Mouse (Mus musculus) limb, embryonic 13.5 days (tissue): Measurements from ENCODE around the gene Cmtm4. TPM values are rescaled to one million over a fixed set of nuclear protein-coding genes. Genes with fewer than 3 reads are reported as not detected.
"Not testable (repeated sequence)": the region's sequence is repeated elsewhere in the genome, so short reads cannot be mapped to it uniquely, and the experiment has no call there.

Source experiments
- ATAC-seq: fragments of 200-750 bp; cut with Nextera tagmentation; 2 replicates; pipeline ENCODE4 v1.8.0; 2017; ENCODE audit warnings: low read depth, moderate number of reproducible peaks, moderate TSS enrichment; ENCODE audit not compliant: low FRiP score
- H3K27ac ChIP-seq: fragments of 300-500 bp; sonication (generic); 2 replicates; pipeline ENCODE4 v1.5.1; 2015; ENCODE audit warnings: inconsistent platforms, mild to moderate bottlenecking, moderate library complexity
- H3K27me3 ChIP-seq: fragments of 300-500 bp; sonication (generic); 2 replicates; pipeline ENCODE4 v1.6.1; 2015; ENCODE audit warnings: mild to moderate bottlenecking, inconsistent platforms
- H3K36me3 ChIP-seq: fragments of 300-500 bp; sonication (generic); 2 replicates; pipeline ENCODE4 v1.6.1; 2015; ENCODE audit warnings: inconsistent platforms, mild to moderate bottlenecking, moderate library complexity
- H3K4me1 ChIP-seq: fragments of 300-500 bp; sonication (generic); 2 replicates; pipeline ENCODE4 v1.6.1; 2015; ENCODE audit warnings: inconsistent platforms
- H3K4me2 ChIP-seq: fragments of 300-500 bp; sonication (generic); replicated peaks from 2 replicates; pipeline ENCODE4 v1.6.1; 2015; ENCODE audit warnings: inconsistent platforms, mild to moderate bottlenecking, moderate library complexity
- H3K4me3 ChIP-seq: fragments of 300-500 bp; sonication (generic); 2 replicates; pipeline ENCODE4 v1.5.1; 2015; ENCODE audit warnings: moderate library complexity, mild to moderate bottlenecking, inconsistent platforms
- H3K9ac ChIP-seq: fragments of 300-500 bp; sonication (generic); 2 replicates; pipeline ENCODE4 v1.6.1; 2015; ENCODE audit warnings: mild to moderate bottlenecking, inconsistent platforms
- H3K9me3 ChIP-seq: fragments of 300-500 bp; sonication (generic); 2 replicates; pipeline ENCODE4 v1.6.1; 2016; ENCODE audit warnings: inconsistent platforms
- WGBS: fragments of 180-500 bp; shearing (Covaris S2); methylation state at CpG from one replicate; pipeline ENCODE4 v1.1.7; 2015; 5-methylcytosine and 5-hydroxymethylcytosine counted together
- polyA plus RNA-seq: library from polyadenylated mRNA; unstranded; fragments of >200 nt; fragmentation: Nextera tagmentation; extraction: Ambion mirVana; gene quantifications from 2 replicates; pipeline ENCODE4 v1.2.1, GENCODE M21; 2015

Gene Cmtm4
- polyA plus RNA-seq, 1 experiment from 2014 or later: 3.0 TPM

GRCm38 (mm10) chr8:104321930-104322329, 73.7 kb downstream of the Cmtm4 start, which contains the start of gene Cmtm2b:
TSS of gene Cmtm2b (plus strand) at chr8:104322230.
- not testable (repeated sequence) for ATAC-seq, H3K9me3 ChIP-seq, H3K4me3 ChIP-seq, H3K9ac ChIP-seq, H3K4me1 ChIP-seq, H3K4me2 ChIP-seq, H3K27me3 ChIP-seq, H3K36me3 ChIP-seq, H3K27ac ChIP-seq
- WGBS: 88% methylated on average over 12 of the region's 12 CpGs

GRCm38 (mm10) chr8:104321267-104321666, 74.3 kb downstream of the Cmtm4 start, which contains the start of gene Gm11020:
TSS of gene Gm11020 (plus strand) at chr8:104321567.
- H3K9me3 ChIP-seq, H3K4me2 ChIP-seq, H3K9ac ChIP-seq, H3K27me3 ChIP-seq, H3K4me1 ChIP-seq, ATAC-seq, H3K27ac ChIP-seq, H3K36me3 ChIP-seq, H3K4me3 ChIP-seq: not testable (repeated sequence)
- 86% methylated on average over 11 of the region's 11 CpGs for WGBS

GRCm38 (mm10) chr8:104313311-104313710, 82.3 kb downstream of the Cmtm4 start:
- Histone ChIP-seq H3K4me3 (no peak overlapping the region), H3K9me3 (no peaks in the 10 kb centered on the region), H3K27ac (no peak overlapping the region), H3K9ac (no peak overlapping the region), H3K4me1 (no peaks in the 10 kb centered on the region), H3K27me3 (no peaks in the 10 kb centered on the region), H3K36me3 (no peaks in the 10 kb centered on the region), H3K4me2 (no peak overlapping the region)
- no peak for ATAC-seq
- 65% methylated on average over 4 of the region's 4 CpGs for WGBS

GRCm38 (mm10) chr8:104312023-104312422, 83.6 kb downstream of the Cmtm4 start:
- not testable (repeated sequence) for H3K4me1 ChIP-seq, H3K4me2 ChIP-seq, H3K9me3 ChIP-seq, H3K4me3 ChIP-seq, H3K36me3 ChIP-seq, ATAC-seq, H3K27ac ChIP-seq, H3K9ac ChIP-seq, H3K27me3 ChIP-seq
- 95% methylated on average over 3 of the region's 3 CpGs for WGBS

GRCm38 (mm10) chr8:104309441-104310155, 86.0 kb downstream of the Cmtm4 start, which contains the start of the genes Gm45711 and Cmtm1:
TSS of gene Gm45711 (minus strand) at chr8:104310081.
TSS of gene Cmtm1 (minus strand) at chr8:104310145.
- not testable (repeated sequence) for ATAC-seq, H3K27ac ChIP-seq, H3K4me3 ChIP-seq, H3K27me3 ChIP-seq, H3K9me3 ChIP-seq, H3K4me2 ChIP-seq, H3K9ac ChIP-seq, H3K36me3 ChIP-seq, H3K4me1 ChIP-seq
- 87% methylated on average over 36 of the region's 36 CpGs for WGBS

- not testable (repeated sequence) for H3K9ac ChIP-seq, H3K4me1 ChIP-seq, H3K4me3 ChIP-seq, H3K4me2 ChIP-seq, H3K27me3 ChIP-seq, H3K27ac ChIP-seq, H3K9me3 ChIP-seq, ATAC-seq, H3K36me3 ChIP-seq
- 51% methylated on average over 6 of the region's 6 CpGs for WGBS
Observed at GRCm38 (mm10) chr8:104308341-104308740, 87.3 kb downstream of the Cmtm4 start.

- WGBS: 86% methylated on average over 11 of the region's 11 CpGs
- ATAC-seq: no peak
- H3K27ac ChIP-seq: no peak overlapping the region
Observed at GRCm38 (mm10) chr8:104304962-104305361, 90.6 kb downstream of the Cmtm4 start.

GRCm38 (mm10) chr8:104302536-104302935, 93.1 kb downstream of the Cmtm4 start:
- not testable (repeated sequence) for H3K4me2 ChIP-seq, H3K4me3 ChIP-seq, H3K4me1 ChIP-seq, H3K27me3 ChIP-seq, H3K9ac ChIP-seq, H3K36me3 ChIP-seq, H3K27ac ChIP-seq, ATAC-seq, H3K9me3 ChIP-seq
- 93% methylated on average over 4 of the region's 4 CpGs for WGBS

More at GRCm38 (mm10) chr8:104304962-104305361, 90.6 kb downstream of the Cmtm4 start:
- Histone ChIP-seq H3K27me3 (no peaks in the 10 kb centered on the region), H3K36me3 (no peaks in the 10 kb centered on the region), H3K4me3 (no peak overlapping the region), H3K9me3 (no peaks in the 10 kb centered on the region), H3K4me2 (no peak overlapping the region), H3K4me1 (no peaks in the 10 kb centered on the region), H3K9ac (no peak overlapping the region)

GRCm38 (mm10) chr8:104301577-104301976, 94.0 kb downstream of the Cmtm4 start:
- not testable (repeated sequence) for H3K9ac ChIP-seq, H3K36me3 ChIP-seq, H3K4me2 ChIP-seq, H3K27ac ChIP-seq, H3K9me3 ChIP-seq, H3K4me3 ChIP-seq, ATAC-seq, H3K4me1 ChIP-seq, H3K27me3 ChIP-seq
- 25% methylated on average over 3 of the region's 3 CpGs for WGBS

Other genes starting within 250 kb of the Cmtm4 start
- 0.95 and 1.1 TPM in 2 replicates for gene Bean1, start 225.4 kb downstream of the Cmtm4 start, polyA plus RNA-seq
- 19.4 and 20.7 TPM in 2 replicates for gene Tk2, start 147.2 kb downstream of the Cmtm4 start, polyA plus RNA-seq
- 49.0 and 54.0 TPM in 2 replicates for gene Cklf, start 144.9 kb downstream of the Cmtm4 start, polyA plus RNA-seq
- gene Cmtm2a, start 102.6 kb downstream of the Cmtm4 start, polyA plus RNA-seq: not detected in 2 replicates
- not detected in 2 replicates for gene Gm45711, start 85.7 kb downstream of the Cmtm4 start, polyA plus RNA-seq
- gene Cmtm1, start 85.7 kb downstream of the Cmtm4 start, polyA plus RNA-seq: not detected in 2 replicates
- gene Gm11020, start 74.2 kb downstream of the Cmtm4 start, polyA plus RNA-seq: not detected in 2 replicates
- not detected in 2 replicates for gene Cmtm2b, start 73.6 kb downstream of the Cmtm4 start, polyA plus RNA-seq
- 158 and 159 TPM in 2 replicates for gene Cmtm3, start 56.4 kb downstream of the Cmtm4 start, polyA plus RNA-seq
- gene Dync1li2, start 47.2 kb upstream of the Cmtm4 start, polyA plus RNA-seq: 64.7 and 65.5 TPM in 2 replicates
- gene Terb1, start 114.1 kb upstream of the Cmtm4 start, polyA plus RNA-seq: 0.29 and 0.45 TPM in 2 replicates
- 116 and 122 TPM in 2 replicates for gene Nae1, start 138.8 kb upstream of the Cmtm4 start, polyA plus RNA-seq
- gene Car7, start 138.9 kb upstream of the Cmtm4 start, polyA plus RNA-seq: 0.83 and 0.93 TPM in 2 replicates
- gene Pdp2, start 195.6 kb upstream of the Cmtm4 start, polyA plus RNA-seq: 13.8 and 14.0 TPM in 2 replicates
- gene Cdh16, start 228.6 kb upstream of the Cmtm4 start, polyA plus RNA-seq: 0.22 TPM in 1 of 2 replicates, not detected in the other
- 18.1 TPM in 2 replicates for gene Rrad, start 235.5 kb upstream of the Cmtm4 start, polyA plus RNA-seq
- 88.9 and 89.4 TPM in 2 replicates for gene Ciao2b, start 246.2 kb upstream of the Cmtm4 start, polyA plus RNA-seq